In genomic region chr2:93028865-93029264, GRCm38 (mm10) we compare ENCODE assay signal across 10 mouse cellular contexts. TPM values are rescaled to one million over a fixed set of nuclear protein-coding genes. Genes with fewer than 3 reads are reported as not detected.
DNase-seq lines count a peak whose midpoint lies in the region; ATAC-seq and TF ChIP-seq lines count a peak whose summit lies in the region.
"Had no signal": no experiment of that assay in that cellular context is flagged by ENCODE, and none has a peak within 500 bp of the region (broad histone marks: within the 10 kb centered on the region; RNA-seq: fewer than 3 reads in every experiment).

No protein-coding gene starts in this region.

- no peak for ATAC-seq in heart, embryonic 15.5 days (replicated peaks; ENCODE audit: insufficient number of reproducible peaks, insufficient read depth, low FRiP score, low read depth)
- ATAC-seq in lung, embryonic 14.5 days (ENCODE audit: insufficient read depth), result no peak
- no peak for ATAC-seq in intestine, embryonic 14.5 days (replicated peaks; ENCODE audit: low FRiP score, low TSS enrichment, low read depth)

- 64% methylated on average over 6 of the region's 6 CpGs for WGBS in heart, embryonic 15.5 days
- 61% methylated on average over 6 of the region's 6 CpGs for WGBS in lung, embryonic 14.5 days
- WGBS in lung, adult 2 months, result 62% methylated on average over 6 of the region's 6 CpGs
- WGBS in intestine, embryonic 14.5 days, result 67% methylated on average over 6 of the region's 6 CpGs

- H3K4me1 ChIP-seq in heart, embryonic 15.5 days (replicated peaks), result peaks cover 60% of the 10 kb centered on the region
- peaks cover 21% of the 10 kb centered on the region; the same call in 1 of the 2 replicates for H3K4me1 ChIP-seq in lung, embryonic 14.5 days (ENCODE audit: insufficient read depth)
- H3K4me1 ChIP-seq in lung, adult 2 months (ENCODE audit: control insufficient read depth, insufficient read depth, low read length), result peaks cover 29% of the 10 kb centered on the region
- H3K4me1 ChIP-seq in intestine, embryonic 14.5 days (replicated peaks; ENCODE audit: control insufficient read depth, insufficient read depth, low read length), result peaks cover 32% of the 10 kb centered on the region

- no peak for TF ChIP-seq POLR2A in lung, adult 2 months (IDR thresholded peaks at IDR 0.05; ENCODE audit: borderline replicate concordance, extremely low read depth, low read depth, low read length)

- H3K27ac ChIP-seq in heart, embryonic 15.5 days, result peak overlapping the region; percentile 64
- peak overlapping the region; percentile 42; the same call in 1 of the 2 replicates for H3K27ac ChIP-seq in lung, embryonic 14.5 days (ENCODE audit: low read depth)
- H3K27ac ChIP-seq in intestine, embryonic 14.5 days (ENCODE audit: low read depth), result 0 out of 2 replicates have a peak overlapping the region, but pooled peaks have one; percentile 2
- H3K27ac ChIP-seq: gastrocnemius, adult 2 months; neural tube, embryonic 12.5 days had no signal

- no peaks in the 10 kb centered on the region for H3K27me3 ChIP-seq in heart, embryonic 15.5 days
- no peaks in the 10 kb centered on the region for H3K27me3 ChIP-seq in lung, embryonic 14.5 days (ENCODE audit: insufficient read depth, low read length)
- H3K27me3 ChIP-seq in intestine, embryonic 14.5 days (replicated peaks; ENCODE audit: control insufficient read depth, insufficient read depth, low read length), result no peaks in the 10 kb centered on the region
- H3K27me3 ChIP-seq: neural tube, embryonic 12.5 days had no signal

- H3K9me3 ChIP-seq in heart, embryonic 15.5 days (replicated peaks), result no peaks in the 10 kb centered on the region
- no peaks in the 10 kb centered on the region for H3K9me3 ChIP-seq in lung, embryonic 14.5 days (ENCODE audit: low read depth, low read length)
- no peaks in the 10 kb centered on the region for H3K9me3 ChIP-seq in intestine, embryonic 14.5 days (ENCODE audit: control insufficient read depth, low read length)
- H3K9me3 ChIP-seq: neural tube, embryonic 12.5 days had no signal

- 0 out of 2 replicates have a peak, but pooled peaks cover 3% of the 10 kb centered on the region for H3K36me3 ChIP-seq in heart, embryonic 15.5 days
- no peaks in the 10 kb centered on the region for H3K36me3 ChIP-seq in lung, embryonic 14.5 days (ENCODE audit: insufficient read depth)
- H3K36me3 ChIP-seq in intestine, embryonic 14.5 days (ENCODE audit: control insufficient read depth, insufficient read depth, low read length), result 0 out of 2 replicates have a peak, but pooled peaks cover 10% of the 10 kb centered on the region
- H3K36me3 ChIP-seq: neural tube, embryonic 12.5 days had no signal

- TF ChIP-seq CTCF in lung, embryonic 14.5 days (IDR thresholded peaks at IDR 0.05; ENCODE audit: low read depth), result peak; percentile 50
- TF ChIP-seq CTCF in lung, adult 2 months (IDR thresholded peaks at IDR 0.05; ENCODE audit: insufficient read depth, low read length), result no peak

- no peak overlapping the region for H3K4me3 ChIP-seq in heart, embryonic 15.5 days
- no peak overlapping the region for H3K4me3 ChIP-seq in lung, embryonic 14.5 days (ENCODE audit: low read depth, low read length)
- no peak overlapping the region for H3K4me3 ChIP-seq in lung, adult 2 months (replicated peaks; ENCODE audit: extremely low read depth, low read depth, low read length)
- H3K4me3 ChIP-seq in intestine, embryonic 14.5 days (ENCODE audit: low read depth, low read length), result no peak overlapping the region
- H3K4me3 ChIP-seq: gastrocnemius, adult 2 months; neural tube, embryonic 12.5 days had no signal

- no peak for DNase-seq in heart, adult 9 months (ENCODE audit: low spot score in 2 of 2)
- no peak for DNase-seq in lung, embryonic 14.5 days
- no peak for DNase-seq in lung, adult 2 months
- DNase-seq in ES-CJ7 (ENCODE audit: low read depth, low spot score), result peak; percentile 66
- no peak for DNase-seq in intestine, embryonic 14.5 days (ENCODE audit: low spot score)
- DNase-seq in left cerebral cortex, adult 9 months (ENCODE audit: low spot score in 2 of 2), result no peak
- DNase-seq: layer of hippocampus, postnatal 36 days had no signal

- H3K4me2 ChIP-seq in heart, embryonic 15.5 days, result peak overlapping the region; percentile 35
- peak overlapping the region; percentile 37; the same call in 1 of the 2 replicates for H3K4me2 ChIP-seq in lung, embryonic 14.5 days
- H3K4me2 ChIP-seq in intestine, embryonic 14.5 days (ENCODE audit: low read length), result no peak overlapping the region
- H3K4me2 ChIP-seq: neural tube, embryonic 12.5 days had no signal

- 0 out of 2 replicates have a peak overlapping the region, but pooled peaks have one; percentile 1 for H3K9ac ChIP-seq in heart, embryonic 15.5 days
- H3K9ac ChIP-seq in lung, embryonic 14.5 days, result no peak overlapping the region
- no peak overlapping the region for H3K9ac ChIP-seq in intestine, embryonic 14.5 days (ENCODE audit: low read length)
- H3K9ac ChIP-seq: neural tube, embryonic 12.5 days had no signal

RNA-seq across cellular contexts. Expression of gene Prdm11, which starts 17.1 kb away (rescaled TPM):
- 4.7 and 5.7 TPM in 2 replicates for polyA plus RNA-seq in heart, embryonic 15.5 days (2015; fragmentation: Nextera tagmentation; extraction: Ambion mirVana)
- polyA plus RNA-seq in lung, embryonic 14.5 days (2014; fragmentation: Nextera tagmentation; extraction: Ambion mirVana), result 4.4 and 4.8 TPM in 2 replicates
- polyA plus RNA-seq in lung, adult 2 months (2012; rRNA removed), result 12.3 and 14.1 TPM in 2 replicates
- 5.1 and 5.5 TPM in 2 replicates for polyA plus RNA-seq in intestine, embryonic 14.5 days (2014; fragmentation: Nextera tagmentation; extraction: Ambion mirVana)

Comparison
In these comparisons a context has a peak if more than half of its experiments do, and no peak if none do; other contexts are left out.
1. H3K27ac ChIP-seq: peak in every context shown above with its lines; median percentile 64 in heart, embryonic 15.5 days; 42 in lung, embryonic 14.5 days; 2 in intestine, embryonic 14.5 days.